Mouse (Mus musculus) cerebellum, postnatal 14 days (tissue): ENCODE data around the gene G6pc3.
"Not testable (repeated sequence)": the region's sequence is repeated elsewhere in the genome, so short reads cannot be mapped to it uniquely, and the experiment has no call there.

Experiments
- DNase-seq, 2 experiments: peaks; one replicate each; pipeline ENCODE4 v3.0.0; 2021; ENCODE audit warnings: mixed read lengths in 2 of 2

The G6pc3 gene

DNA sequence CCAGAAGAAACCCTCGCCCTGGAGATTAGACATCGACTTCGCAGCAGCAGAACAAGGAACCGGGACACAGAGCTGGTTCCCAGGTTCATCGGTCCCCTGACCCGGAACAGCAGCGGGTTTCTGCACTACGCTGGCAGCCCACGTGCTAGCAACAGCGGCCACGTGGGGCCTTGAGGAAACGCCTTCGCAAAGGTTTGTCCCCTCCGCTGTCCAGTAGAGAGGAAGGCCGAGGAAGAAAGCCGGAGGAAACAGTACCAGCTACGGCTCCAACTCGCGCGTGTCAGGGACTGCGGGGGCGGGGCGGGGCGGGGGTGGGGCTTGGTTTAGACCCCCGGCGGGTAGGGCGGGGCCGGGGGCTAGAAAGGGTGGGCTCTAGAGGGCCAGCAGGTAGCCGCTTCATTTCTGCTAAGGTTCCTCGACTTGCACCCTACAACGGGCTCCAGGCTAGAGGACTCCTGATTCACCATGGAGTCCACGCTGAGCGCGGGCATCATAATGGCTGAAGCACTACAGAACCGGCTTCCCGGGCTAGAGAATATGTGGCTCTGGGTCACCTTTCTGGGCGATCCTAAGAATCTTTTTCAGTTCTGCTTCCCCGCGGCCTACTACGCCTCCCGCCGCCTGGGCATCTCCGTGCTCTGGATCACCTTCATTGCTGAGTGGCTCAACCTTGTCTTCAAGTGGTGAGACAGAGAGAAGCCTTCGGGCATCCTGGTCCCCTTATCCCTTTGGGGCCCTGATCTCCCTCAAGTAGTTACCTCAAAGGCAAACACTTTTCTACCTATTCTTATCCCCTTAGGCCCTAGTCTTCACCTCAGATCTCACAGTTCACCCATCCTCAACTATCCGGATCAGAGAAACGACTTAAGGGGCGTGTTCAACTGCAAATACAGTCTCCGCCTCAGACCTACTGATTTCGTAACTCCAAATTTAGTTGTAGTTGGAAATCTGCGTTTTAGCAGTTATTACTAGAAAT, at the start of gene G6pc3:
TSS of gene G6pc3 (plus strand) at position 160 of the 976 bp plus-strand sequence.
- peak; percentile 88 to 91 for DNase-seq

DNA sequence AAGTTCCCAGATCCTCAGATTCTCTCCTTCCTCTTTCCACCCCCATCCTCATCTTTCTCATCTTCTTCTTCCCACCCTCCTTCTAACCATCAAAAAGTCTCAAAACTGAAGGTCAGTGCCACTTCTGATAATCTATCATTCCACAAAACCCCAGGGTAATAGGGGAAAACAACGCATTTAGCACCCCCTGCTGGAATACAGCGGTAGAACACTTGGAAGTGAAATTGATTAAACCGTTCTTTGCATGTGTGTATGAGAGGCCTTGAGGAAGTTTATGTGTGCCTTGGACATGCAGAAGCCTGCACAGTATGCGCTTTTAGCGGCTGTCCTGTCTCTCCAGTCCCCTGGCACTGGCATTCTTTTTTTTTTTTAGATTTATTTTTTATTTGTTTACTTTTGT, 48.9 kb upstream of the G6pc3 start:
- peak; percentile 81 to 82 for DNase-seq

GRCm38 (mm10) chr11:102142355-102142754, 47.1 kb upstream of the G6pc3 start:
- no peak for DNase-seq

GRCm38 (mm10) chr11:102144957-102145470, 44.4 kb upstream of the G6pc3 start:
- DNase-seq = no peak

- DNase-seq = no peak
Observed at GRCm38 (mm10) chr11:102145471-102146001, 43.9 kb upstream of the G6pc3 start, which contains the start of gene Nags. TSS of gene Nags (plus strand) at chr11:102145513.

- DNase-seq = no peak
Observed at GRCm38 (mm10) chr11:102146005-102146404, 43.4 kb upstream of the G6pc3 start.

- no peak for DNase-seq
Observed at GRCm38 (mm10) chr11:102146531-102146930, 42.9 kb upstream of the G6pc3 start.

- no peak for DNase-seq
Observed at GRCm38 (mm10) chr11:102147213-102147989, 42.0 kb upstream of the G6pc3 start.

GRCm38 (mm10) chr11:102156039-102156785, 33.2 kb upstream of the G6pc3 start, which contains the start of gene Tmem101:
TSS of gene Tmem101 (minus strand) at chr11:102156404.
- DNase-seq = peak; percentile 92 to 93

- DNase-seq = no peak
Observed at GRCm38 (mm10) chr11:102156786-102157089, 32.7 kb upstream of the G6pc3 start.

GRCm38 (mm10) chr11:102158024-102158423, 31.4 kb upstream of the G6pc3 start:
- not testable (repeated sequence) for DNase-seq

GRCm38 (mm10) chr11:102159781-102160180, 29.6 kb upstream of the G6pc3 start:
- peak; percentile 85 to 94 for DNase-seq

DNA sequence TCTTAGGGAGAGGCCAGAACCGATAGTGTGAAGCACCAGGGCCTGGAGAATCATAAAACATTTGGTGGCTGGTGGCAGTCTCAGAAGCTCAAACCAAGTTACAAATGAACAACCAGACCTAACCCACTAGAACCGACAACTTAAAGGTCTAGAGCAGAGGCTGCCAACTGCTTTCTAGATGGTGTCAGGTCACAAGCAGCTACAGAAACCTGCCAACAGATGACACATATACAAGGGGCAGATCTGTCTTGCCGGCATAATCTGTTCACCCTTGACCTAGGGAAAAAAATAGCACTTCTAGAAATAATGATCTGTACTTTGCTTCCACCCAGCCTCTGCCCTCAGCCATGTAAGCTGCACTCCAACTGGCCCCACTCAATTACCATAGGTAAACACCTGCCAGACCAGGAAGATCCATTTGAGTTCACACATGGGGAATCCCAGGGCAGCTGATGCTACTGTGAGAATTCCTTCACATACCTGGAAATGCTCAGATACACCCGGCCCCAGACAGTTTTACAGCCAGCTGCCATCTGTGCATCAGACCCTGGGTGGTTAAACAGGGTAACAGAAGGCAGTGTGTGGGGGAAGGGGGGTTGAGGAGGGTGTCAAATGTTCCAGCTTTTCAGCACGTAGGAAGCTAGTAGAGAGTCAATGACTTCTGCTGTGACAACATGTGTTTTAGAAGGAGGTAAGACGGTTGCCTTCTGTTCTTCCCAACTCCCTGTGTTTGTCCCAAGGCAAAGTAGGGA, 23.3 kb upstream of the G6pc3 start:
- peak; percentile 75 to 78 for DNase-seq

GRCm38 (mm10) chr11:102167539-102167938, 21.9 kb upstream of the G6pc3 start:
- peak in 1 of 2 experiments; percentile 48 for DNase-seq

- DNase-seq = no peak
Observed at GRCm38 (mm10) chr11:102168689-102169088, 20.7 kb upstream of the G6pc3 start.

GRCm38 (mm10) chr11:102179836-102180235, 9.6 kb upstream of the G6pc3 start:
- no peak for DNase-seq

DNA sequence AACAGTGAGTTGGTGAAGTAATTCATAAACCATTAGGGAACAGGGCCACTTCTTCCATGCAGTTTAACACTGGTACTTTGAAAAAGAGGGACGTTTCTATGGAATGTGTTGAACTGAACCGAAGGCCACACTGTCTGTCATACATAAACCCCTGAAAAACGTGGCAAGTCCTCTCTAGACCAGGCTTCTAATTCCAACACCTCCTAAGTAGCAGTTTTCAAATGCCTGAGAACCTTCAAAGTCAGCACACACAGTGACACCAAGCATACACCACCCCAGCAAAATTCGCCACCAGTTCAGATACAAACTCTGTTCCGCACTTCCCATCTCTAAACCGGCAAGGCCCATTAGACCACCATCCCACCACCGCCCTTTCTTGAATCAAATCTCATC, 5.2 kb upstream of the G6pc3 start:
- DNase-seq = no peak

DNA sequence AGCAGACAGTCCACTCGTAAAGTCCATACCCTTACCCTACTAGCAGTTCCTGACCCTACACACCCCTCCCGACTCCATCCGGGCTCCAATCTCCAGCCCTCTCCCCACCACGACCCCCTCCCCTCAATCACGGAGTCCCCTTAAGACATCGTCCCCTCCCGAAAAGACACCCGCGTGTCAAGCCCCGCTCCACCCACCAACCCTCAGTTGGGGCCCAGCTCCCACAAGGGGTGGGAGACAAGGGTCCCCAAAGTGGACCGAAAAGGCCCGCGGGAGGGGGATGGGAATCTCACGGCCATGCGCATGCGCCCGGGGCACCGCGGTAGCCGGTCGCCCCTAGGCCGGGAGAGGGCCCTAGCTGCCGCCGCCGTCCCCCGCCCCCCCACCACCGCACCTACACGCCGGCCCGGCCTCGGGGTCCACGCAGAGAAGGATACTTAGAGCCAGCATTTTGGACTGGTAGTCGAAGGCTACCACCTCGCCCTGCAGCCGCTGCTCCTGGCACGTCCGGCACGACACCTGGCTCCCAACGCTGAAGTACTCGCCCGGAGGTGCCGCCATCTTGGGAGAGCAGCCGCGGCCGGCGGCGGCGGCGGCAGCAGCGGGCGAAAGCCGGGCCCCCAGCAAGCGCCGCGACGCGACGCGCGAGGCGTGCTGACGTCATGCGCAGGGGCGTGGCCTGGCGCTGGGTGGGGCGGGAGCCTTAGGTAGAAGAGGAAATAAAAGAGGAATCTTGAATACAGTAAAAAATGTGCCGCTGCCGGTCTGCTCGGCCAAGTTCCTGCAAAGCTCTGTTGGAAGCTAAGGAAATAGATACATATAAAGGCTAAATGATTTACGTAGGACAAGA, 4.5 kb upstream of the G6pc3 start, which contains the start of gene Lsm12:
TSS of gene Lsm12 (minus strand) at position 651 of the 850 bp plus-strand sequence.
- peak; percentile 98 to 99 for DNase-seq

GRCm38 (mm10) chr11:102185677-102186076, 3.7 kb upstream of the G6pc3 start:
- DNase-seq = no peak

DNA sequence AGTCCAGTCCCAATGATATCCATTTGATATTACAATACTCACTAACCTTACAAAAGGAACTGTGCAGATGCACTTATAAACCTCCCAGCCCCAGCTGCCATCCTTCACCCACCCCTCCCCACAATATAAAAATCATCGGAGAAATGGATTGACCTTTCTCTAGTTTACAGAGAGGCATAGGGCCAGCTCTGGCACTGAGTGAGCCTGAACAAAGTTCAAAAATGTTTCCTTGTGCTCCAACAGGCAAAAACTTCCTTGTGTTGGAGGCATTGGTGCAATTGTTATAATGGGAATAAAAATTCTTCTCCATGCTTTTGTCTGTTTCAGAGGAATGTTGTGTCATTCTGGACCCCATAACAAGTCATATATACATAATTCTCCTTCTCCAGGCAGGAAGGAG, 3.2 kb upstream of the G6pc3 start:
- no peak for DNase-seq
